Mouse (Mus musculus) hindlimb bud, embryonic 11.5 days (tissue): ENCODE results near the gene Fam92a.
"Not testable (repeated sequence)": the region's sequence is repeated elsewhere in the genome, so short reads cannot be mapped to it uniquely, and the experiment has no call there.

ENCODE experiments used
- DNase-seq: peaks from one replicate; pipeline ENCODE4 v3.0.0-alpha.2; 2012; ENCODE audit warnings: low read depth, low spot score; ENCODE audit errors: extremely low spot score

Fam92a gene

DNA sequence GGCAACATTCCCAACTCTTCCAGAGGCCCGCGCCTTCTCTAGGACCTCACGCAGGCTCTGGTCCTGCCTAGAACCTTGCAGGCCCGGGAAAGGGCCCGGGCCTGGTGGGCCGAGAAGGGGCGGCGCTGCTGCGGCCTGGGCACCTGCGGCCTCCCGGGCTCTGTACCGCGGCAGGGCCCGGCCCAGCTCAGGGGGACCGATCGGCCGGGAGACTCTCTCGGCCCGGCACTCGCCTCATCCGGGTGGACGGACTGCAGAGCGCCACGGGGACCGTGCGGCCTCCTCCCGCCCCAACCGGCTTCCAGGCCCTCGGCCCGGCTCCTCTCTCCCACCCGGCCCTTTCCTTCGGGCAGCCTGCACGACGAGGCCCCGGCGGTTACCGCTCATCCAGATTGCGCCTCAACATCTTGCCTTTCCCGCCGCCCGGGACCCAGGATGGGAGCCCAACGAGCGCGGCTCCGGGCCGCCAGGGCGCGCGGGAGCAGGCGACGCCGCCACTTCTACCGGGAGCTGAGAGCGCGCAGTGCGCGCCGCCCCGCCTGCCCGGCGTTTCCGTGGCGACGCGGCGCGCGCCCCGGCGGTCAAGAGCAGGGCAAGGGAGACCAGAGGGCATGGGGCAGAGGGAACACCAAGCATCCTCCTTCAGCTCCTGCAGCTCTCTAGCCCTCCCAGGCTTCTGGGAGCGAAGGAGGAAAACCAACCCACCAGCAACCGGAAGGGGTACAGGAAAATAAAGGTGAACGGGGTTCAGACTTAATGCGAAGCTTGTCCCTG lies at the start of gene Fam92a:
TSS of gene Fam92a (minus strand) at position 698 of the 774 bp plus-strand sequence.
- peak; percentile 52 for DNase-seq

DNA sequence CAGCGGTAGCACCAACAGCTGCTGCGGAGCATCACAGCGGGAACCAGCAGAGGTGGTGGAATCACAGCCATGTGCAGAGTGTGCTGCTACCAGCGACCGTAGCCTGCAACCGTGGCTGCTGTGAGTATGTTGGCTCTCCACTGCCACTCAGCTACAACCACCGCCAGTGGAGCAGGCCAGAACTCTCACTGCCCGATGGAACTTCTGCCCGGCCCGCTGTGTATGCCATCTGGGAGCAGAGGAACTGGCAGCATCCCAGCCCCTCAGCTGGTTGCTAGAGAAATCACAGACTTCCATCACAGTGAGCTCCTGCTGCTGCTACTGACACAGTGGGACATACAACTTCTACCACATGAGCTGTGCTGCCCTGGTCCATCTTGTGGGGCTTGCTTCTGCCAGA lies 7.2 kb upstream of the Fam92a start:
- no peak for DNase-seq

DNA sequence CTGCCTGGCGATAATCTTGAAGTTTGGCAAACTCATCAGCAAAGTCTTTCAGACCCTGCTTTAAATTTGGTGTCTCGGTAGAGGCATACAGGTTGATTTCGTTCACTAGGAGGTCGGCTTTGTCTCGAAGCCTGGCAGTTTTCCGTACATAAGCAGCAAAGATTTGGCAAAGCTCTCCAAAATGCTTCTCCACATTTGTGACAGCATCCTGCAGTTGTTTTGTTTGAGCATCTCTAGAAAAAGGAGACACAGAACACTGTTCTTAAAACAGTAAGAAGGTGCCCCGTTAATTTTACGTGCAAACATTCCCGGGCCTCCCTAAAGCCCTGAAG lies 863 bp downstream of the Fam92a start:
- no peak for DNase-seq

DNA sequence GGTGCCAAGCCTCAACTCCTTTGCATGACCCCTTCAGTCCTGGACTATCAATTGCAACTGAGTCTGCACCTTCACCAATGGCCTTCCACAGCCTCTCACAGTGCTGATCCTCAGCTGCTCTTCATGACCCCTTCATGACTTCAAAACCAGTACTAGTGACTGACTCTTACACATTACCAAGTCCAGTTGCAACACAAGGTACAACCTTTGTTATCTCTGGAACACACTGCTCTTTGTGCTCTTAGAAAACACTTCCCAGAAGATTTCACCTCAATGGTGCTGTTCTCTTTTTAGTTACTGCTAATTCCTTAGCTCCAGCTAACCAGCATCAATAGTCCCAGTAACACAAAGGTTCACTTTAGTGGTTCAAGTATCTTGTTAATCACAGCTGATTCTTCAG lies 24.2 kb downstream of the Fam92a start:
- no peak for DNase-seq

DNA sequence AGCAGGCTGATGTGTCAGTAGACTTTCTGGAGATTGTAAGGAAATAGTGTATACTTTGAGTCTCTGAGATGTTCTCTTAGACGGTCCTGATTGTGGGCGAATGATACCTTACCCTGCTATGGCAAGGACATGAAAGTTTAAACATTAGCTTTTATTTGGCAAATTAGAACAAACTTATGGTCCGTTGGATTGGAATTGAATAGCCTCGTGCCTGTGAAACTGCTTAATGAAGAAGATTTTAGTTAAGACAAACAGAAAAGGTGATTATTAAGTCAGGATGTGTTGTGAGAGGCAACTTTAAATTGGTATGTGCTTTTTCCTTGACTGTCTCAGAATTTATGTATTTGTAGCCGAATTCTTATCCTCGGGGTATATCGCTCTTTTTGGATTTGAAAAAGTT lies 30.3 kb downstream of the Fam92a start:
- DNase-seq: not testable (repeated sequence)

DNA sequence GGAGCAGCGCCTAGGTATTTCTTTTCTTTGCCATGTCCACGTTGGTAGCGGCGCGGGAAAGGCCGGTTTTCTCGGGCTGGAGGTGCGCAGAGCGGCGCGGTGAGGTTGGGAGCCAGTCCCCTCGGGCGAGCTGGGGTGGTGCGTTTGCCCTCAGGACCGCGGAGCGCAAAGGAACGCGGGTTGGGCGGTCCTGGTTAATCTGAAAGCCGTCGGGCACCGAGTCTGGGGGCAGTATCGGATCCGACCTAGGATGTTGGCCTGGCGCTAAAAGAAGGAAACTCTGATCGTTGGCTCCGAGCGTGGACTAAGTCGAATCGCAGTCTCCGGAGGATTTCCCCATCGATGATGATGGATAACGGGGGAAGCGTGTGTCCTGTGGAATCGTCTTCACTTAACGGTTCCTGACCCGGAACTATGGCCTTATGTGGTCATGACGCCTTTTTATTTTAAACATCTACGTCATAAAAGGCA lies 31.2 kb downstream of the Fam92a start:
- not testable (repeated sequence) for DNase-seq

DNA sequence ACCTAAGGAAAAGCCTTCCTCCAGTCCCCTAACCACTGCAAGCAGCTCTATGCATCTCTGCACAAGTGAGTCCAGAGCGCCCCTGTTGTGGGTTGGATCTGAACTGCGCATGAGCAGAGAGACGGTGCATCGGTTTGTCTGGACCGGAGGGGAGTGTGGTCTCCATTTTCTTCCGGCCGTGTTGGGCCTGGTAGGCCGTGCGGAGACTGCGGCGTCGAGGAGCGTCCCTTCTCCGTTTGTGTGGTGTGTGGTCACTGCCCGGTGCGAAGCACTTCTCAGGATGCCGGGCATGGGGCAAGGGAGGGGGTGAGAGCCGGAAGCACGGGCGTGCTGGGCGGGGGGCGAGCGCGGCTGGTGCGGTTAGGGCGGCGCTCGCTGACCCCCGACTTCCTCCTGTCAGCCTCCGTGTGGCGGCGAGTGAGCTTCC lies 31.7 kb downstream of the Fam92a start, which contains the start of gene Rbm12b1:
TSS of gene Rbm12b1 (plus strand) at position 124 of the 427 bp plus-strand sequence.
- peak; percentile 28 for DNase-seq
